Mouse (Mus musculus) spleen, adult 2 months (tissue): ENCODE measurements around the gene Mical3.

ENCODE experiments used
- CTCF ChIP-seq: fragments of 200-500 bp; IDR thresholded peaks from 2 replicates; pipeline ENCODE4 v1.5.1; 2011; ENCODE audit warnings: mild to moderate bottlenecking, inconsistent platforms; ENCODE audit not compliant: insufficient read depth, insufficient read length, insufficient replicate concordance; ENCODE audit errors: extremely low read depth
- POLR2A ChIP-seq: fragments of 200-500 bp; IDR thresholded peaks from 2 replicates; pipeline ENCODE4 v1.6.1; 2011; ENCODE audit warnings: low read depth, low read length, inconsistent platforms

GRCm38 (mm10) chr6:121090786-121091185 is 40.0 kb downstream of the Mical3 start:
- TF ChIP-seq POLR2A (no peak), CTCF (no peak)
